Mouse (Mus musculus) liver, postnatal 0 days (tissue): ENCODE results near the gene Nol4l.

ENCODE experiments used
- CTCF ChIP-seq: sonication (generic); IDR thresholded peaks from 2 replicates; pipeline ENCODE4 v1.5.1; 2016; ENCODE audit warnings: antibody characterized with exemption, low read depth
- EP300 ChIP-seq: IDR thresholded peaks from 2 replicates; pipeline ENCODE4 v1.6.1; 2016; ENCODE audit warnings: antibody characterized with exemption, low read depth, mild to moderate bottlenecking

- no peak for TF ChIP-seq CTCF
- TF ChIP-seq EP300, result peak; percentile 94
Measured at GRCm38 (mm10) chr2:153495818-153496217, 34.0 kb downstream of the Nol4l start.
